Mouse (Mus musculus): ENCODE data around the gene Atxn7l1.

GRCm38 (mm10) chr12:33271865-33272264, 124.4 kb downstream of the Atxn7l1 start:
- no peak for TF ChIP-seq CTCF (IDR thresholded peaks at IDR 0.05; ENCODE audit: borderline replicate concordance, control insufficient read depth, extremely low read depth, insufficient read depth, low read length, poor library complexity)
- TF ChIP-seq POLR2A (IDR thresholded peaks at IDR 0.05; ENCODE audit: control insufficient read depth, extremely low read depth, insufficient read depth, low read length, poor library complexity), result no peak
